ENCODE assay signal across 20 mouse cellular contexts in genomic region chr15:95822099-95822498, GRCm38 (mm10). TPM values are rescaled to one million over a fixed set of nuclear protein-coding genes. Genes with fewer than 3 reads are reported as not detected.
DNase-seq lines count a peak whose midpoint lies in the region; ATAC-seq and TF ChIP-seq lines count a peak whose summit lies in the region.
"Had no signal": no experiment of that assay in that cellular context is flagged by ENCODE, and none has a peak within 500 bp of the region (broad histone marks: within the 10 kb centered on the region; RNA-seq: fewer than 3 reads in every experiment).

No protein-coding gene starts in this region.

- no peak overlapping the region for H3K4me2 ChIP-seq in heart, postnatal 0 days (ENCODE audit: low read depth, low read length)
- H3K4me2 ChIP-seq in forebrain, postnatal 0 days (ENCODE audit: low read depth) = no peak overlapping the region
- H3K4me2 ChIP-seq: forebrain, embryonic 15.5 days had no signal

- no peak for TF ChIP-seq POLR2A in MEL (IDR thresholded peaks at IDR 0.05; ENCODE audit: control insufficient read depth in 1 of 2, insufficient read depth in 1 of 2, low read depth in 1 of 2, low read length in 2 of 2, poor library complexity in 1 of 2)

- DNase-seq in heart, postnatal 0 days (ENCODE audit: low spot score) = no peak
- no peak for DNase-seq in heart, postnatal 14 days
- no peak for DNase-seq in MEL (ENCODE audit: low read depth, low spot score)
- no peak for DNase-seq in forebrain, postnatal 0 days
- DNase-seq: adrenal gland, adult 8-10 months; cerebellum, adult 9-10 months; gastrocnemius, postnatal 14 days; heart, adult 2 months; kidney, adult 9 months; kidney, postnatal 14 days; lung, adult 2 months; thymus, postnatal 14 days had no signal

- no peaks in the 10 kb centered on the region for H3K27me3 ChIP-seq in heart, postnatal 0 days (ENCODE audit: control insufficient read depth, insufficient read depth, low read length)
- no peaks in the 10 kb centered on the region for H3K27me3 ChIP-seq in MEL (ENCODE audit: control insufficient read depth in 1 of 2, insufficient read depth in 2 of 2, low read length in 2 of 2)
- H3K27me3 ChIP-seq in forebrain, postnatal 0 days (ENCODE audit: insufficient read depth, low read length) = no peaks in the 10 kb centered on the region
- H3K27me3 ChIP-seq: forebrain, embryonic 15.5 days had no signal

- TF ChIP-seq EP300 in heart, postnatal 0 days (IDR thresholded peaks at IDR 0.05; ENCODE audit: low read depth) = no peak
- TF ChIP-seq EP300 in MEL (IDR thresholded peaks at IDR 0.05; ENCODE audit: low read depth in 1 of 2, low read length in 2 of 2) = no peak

- intact Hi-C loops in heart, postnatal 14 days (cut with DNase I) = no loop called here

- no peak for TF ChIP-seq CTCF in heart, postnatal 0 days (IDR thresholded peaks at IDR 0.05; ENCODE audit: low read depth)
- TF ChIP-seq CTCF in MEL (IDR thresholded peaks at IDR 0.05 in 2 of 3, conservative IDR thresholded peaks at IDR 0.05 in 1 of 3; ENCODE audit: control insufficient read depth in 1 of 3, insufficient read depth in 1 of 3, low read depth in 2 of 3, low read length in 3 of 3, poor library complexity in 1 of 3, severe bottlenecking in 1 of 3) = no peak
- TF ChIP-seq CTCF in forebrain, postnatal 0 days (IDR thresholded peaks at IDR 0.05; ENCODE audit: low read depth) = no peak

- no peak overlapping the region for H3K27ac ChIP-seq in heart, postnatal 0 days (ENCODE audit: low read depth)
- H3K27ac ChIP-seq in MEL (ENCODE audit: control insufficient read depth, low read depth, low read length) = no peak overlapping the region
- no peak overlapping the region for H3K27ac ChIP-seq in forebrain, postnatal 0 days (ENCODE audit: low read depth, low read length)
- H3K27ac ChIP-seq: embryonic facial prominence, embryonic 10.5 days; forebrain, embryonic 15.5 days; heart, adult 2 months; hindbrain, postnatal 0 days; midbrain, embryonic 10.5 days had no signal

- H3K4me1 ChIP-seq in heart, postnatal 0 days (ENCODE audit: control insufficient read depth, insufficient read depth) = no peaks in the 10 kb centered on the region
- H3K4me1 ChIP-seq in MEL (ENCODE audit: control insufficient read depth in 1 of 2, insufficient read depth in 2 of 2, low read length in 2 of 2) = no peaks in the 10 kb centered on the region
- peaks cover 6% of the 10 kb centered on the region; the same call in 1 of the 2 replicates for H3K4me1 ChIP-seq in forebrain, postnatal 0 days (ENCODE audit: insufficient read depth)
- H3K4me1 ChIP-seq: forebrain, embryonic 15.5 days had no signal

- TF ChIP-seq RAD21 in MEL (IDR thresholded peaks at IDR 0.05; ENCODE audit: low read depth, low read length) = no peak

- peak; percentile 66; the same call in 1 of the 2 replicates for ATAC-seq in heart, postnatal 0 days (ENCODE audit: insufficient read depth, low read depth)
- peak; percentile 19 to 45; a peak in 2 of 4 replicates for ATAC-seq in hematopoietic stem cell, adult 5-6 weeks (replicated peaks in 1 of 2; ENCODE audit: insufficient read depth in 1 of 2, low FRiP score in 2 of 2, low TSS enrichment in 1 of 2, low read depth in 1 of 2, poor library complexity in 2 of 2, severe bottlenecking in 2 of 2)
- ATAC-seq in megakaryocyte, adult 5-6 weeks (ENCODE audit: poor library complexity, severe bottlenecking) = peak; percentile 73
- ATAC-seq in cerebellum, adult (ENCODE audit: insufficient number of reproducible peaks, low FRiP score, low TSS enrichment) = no peak
- ATAC-seq in forebrain, postnatal 0 days = no peak
- ATAC-seq: forebrain, embryonic 15.5 days; hindbrain, postnatal 0 days; intestine, embryonic 16.5 days had no signal

- no peak overlapping the region for H3K9ac ChIP-seq in heart, postnatal 0 days (replicated peaks; ENCODE audit: low read depth, low read length)
- H3K9ac ChIP-seq in MEL (ENCODE audit: control insufficient read depth, low read depth, low read length, poor library complexity, severe bottlenecking) = no peak overlapping the region
- no peak overlapping the region for H3K9ac ChIP-seq in forebrain, postnatal 0 days
- H3K9ac ChIP-seq: forebrain, embryonic 15.5 days had no signal

- H3K4me3 ChIP-seq in heart, postnatal 0 days (ENCODE audit: low read depth, low read length) = no peak overlapping the region
- H3K4me3 ChIP-seq in MEL (ENCODE audit: control insufficient read depth in 1 of 2, insufficient read depth in 1 of 2, low read depth in 2 of 2, low read length in 2 of 2) = no peak overlapping the region
- H3K4me3 ChIP-seq in forebrain, postnatal 0 days (ENCODE audit: low read depth, low read length) = no peak overlapping the region
- H3K4me3 ChIP-seq: embryonic facial prominence, embryonic 10.5 days; forebrain, embryonic 15.5 days; heart, adult 2 months; midbrain, embryonic 10.5 days had no signal

- H3K79me2 ChIP-seq in MEL (ENCODE audit: control insufficient read depth, insufficient read depth, low read length, poor library complexity) = peaks cover 70% of the 10 kb centered on the region

- no peaks in the 10 kb centered on the region for H3K36me3 ChIP-seq in heart, postnatal 0 days (replicated peaks; ENCODE audit: control insufficient read depth, insufficient read depth, low read length)
- H3K36me3 ChIP-seq in MEL (ENCODE audit: control insufficient read depth in 1 of 2, insufficient read depth in 2 of 2, low read length in 2 of 2) = peaks cover 0 to 63% of the 10 kb centered on the region in 2 experiments; a peak in 2 of 4 replicates
- H3K36me3 ChIP-seq in forebrain, postnatal 0 days (ENCODE audit: insufficient read depth) = no peaks in the 10 kb centered on the region; the same call in 1 of the 2 replicates
- H3K36me3 ChIP-seq: forebrain, embryonic 15.5 days had no signal

- H3K9me3 ChIP-seq in heart, postnatal 0 days (replicated peaks; ENCODE audit: control insufficient read depth, low read length) = no peaks in the 10 kb centered on the region
- H3K9me3 ChIP-seq in MEL (replicated peaks; ENCODE audit: insufficient read depth, low read length) = no peaks in the 10 kb centered on the region
- H3K9me3 ChIP-seq in forebrain, postnatal 0 days (ENCODE audit: low read length) = no peaks in the 10 kb centered on the region
- H3K9me3 ChIP-seq: embryonic facial prominence, embryonic 10.5 days; forebrain, embryonic 15.5 days; midbrain, embryonic 10.5 days had no signal

- WGBS in heart, postnatal 0 days = 54% methylated on average over 9 of the region's 9 CpGs
- WGBS in forebrain, postnatal 0 days = 87% methylated on average over 9 of the region's 9 CpGs

TF ChIP-seq in MEL, 35 proteins besides CTCF, POLR2A, EP300 and RAD21:
- TF ChIP-seq ZKSCAN1 (IDR thresholded peaks at IDR 0.05; ENCODE audit: low read depth, low read length) = no peak
- TF ChIP-seq USF1 (IDR thresholded peaks at IDR 0.05; ENCODE audit: low read depth, low read length) = 0 out of 2 replicates have a peak, but pooled peaks have one; percentile 12
TF ChIP-seq in MEL: peak in this region for 1.

RNA-seq across cellular contexts. Expression of gene Ano6, which starts 31.5 kb away (rescaled TPM):
- total RNA-seq in heart, postnatal 0 days (2014; rRNA removed; ENCODE audit: low replicate concordance) = 26.5 and 37.0 TPM in 2 replicates
- 13.5 and 14.2 TPM in 2 replicates for polyA plus RNA-seq in heart, postnatal 0 days (2015; fragmentation: Nextera tagmentation; extraction: Ambion mirVana)
- 10 to 100 TPM; 38.9 to 39.7 TPM for total RNA-seq in heart, postnatal 14 days (2021)
- total RNA-seq in MEL (2012; rRNA removed) = 66.6 and 69.4 TPM in 2 replicates
- polyA plus RNA-seq in MEL (2012; ENCODE audit: insufficient read depth in 1 of 2, insufficient read length in 2 of 2, low read depth in 1 of 2, low replicate concordance in 2 of 2, missing spikeins in 1 of 2) = 10 to 100 TPM; 54.8 to 61.4 TPM
- 33.6 and 35.1 TPM in 2 replicates for total RNA-seq in hematopoietic stem cell, adult 5-6 weeks (2017)
- total RNA-seq in megakaryocyte, adult 5-6 weeks (2015) = 32.6 and 39.0 TPM in 2 replicates
- 46.7 and 47.2 TPM in 2 replicates for total RNA-seq in megakaryocyte, adult 5-6 weeks (2017)
- 21.0 and 32.6 TPM in 2 replicates for total RNA-seq in forebrain, postnatal 0 days (2014; rRNA removed)
- polyA plus RNA-seq in forebrain, postnatal 0 days (2015; fragmentation: Nextera tagmentation; extraction: Ambion mirVana) = 11.1 and 17.2 TPM in 2 replicates

Comparison
In these comparisons a context has a peak if more than half of its experiments do, and no peak if none do; other contexts are left out.
1. ATAC-seq: peak in heart, postnatal 0 days (single experiment), hematopoietic stem cell, adult 5-6 weeks (2 of 2) and megakaryocyte, adult 5-6 weeks (single experiment); none in cerebellum, adult (single experiment) and forebrain, postnatal 0 days (single experiment).